Mouse (Mus musculus): ENCODE data around the gene Nrgn. TPM values are rescaled to one million over a fixed set of nuclear protein-coding genes. Genes with fewer than 3 reads are reported as not detected.
A peak's percentile ranks its signal among the peaks of the same experiment; 100 is the strongest.

The Nrgn gene
- polyA plus RNA-seq, 1 experiment from 2014 or later, result 5.1 TPM

- Histone ChIP-seq H3K4me1 (replicated peaks) (peaks cover 22% of the 10 kb centered on the region), H3K4me3 (replicated peaks) (no peak overlapping the region), H3K27ac (no peak overlapping the region), H3K36me3 (no peaks in the 10 kb centered on the region), H3K9ac (replicated peaks) (no peak overlapping the region), H3K4me2 (no peak overlapping the region), H3K9me3 (no peaks in the 10 kb centered on the region), H3K27me3 (peaks cover 65% of the 10 kb centered on the region)
- no peak for ATAC-seq (ENCODE audit: insufficient number of reproducible peaks, insufficient read depth, low FRiP score, low TSS enrichment, low read depth)
- WGBS, result 83% methylated on average over 4 of the region's 4 CpGs
Measured at GRCm38 (mm10) chr9:37540226-37540625, 12.5 kb downstream of the Nrgn start.

- no peaks in the 10 kb centered on the region for H3K9me3 ChIP-seq
- H3K9ac ChIP-seq (replicated peaks), result 0 out of 2 replicates have a peak within 1 kb of the TSS, but pooled peaks have one; percentile 27
- no peak for ATAC-seq (ENCODE audit: insufficient number of reproducible peaks, insufficient read depth, low FRiP score, low TSS enrichment, low read depth)
- H3K27ac ChIP-seq, result no peak within 1 kb of the TSS
- H3K27me3 ChIP-seq, result peaks cover 58% of the 10 kb centered on the region
- H3K4me3 ChIP-seq (replicated peaks), result no peak within 1 kb of the TSS
- H3K36me3 ChIP-seq, result no peaks in the 10 kb centered on the region
- no peak within 1 kb of the TSS for H3K4me2 ChIP-seq
- H3K4me1 ChIP-seq (replicated peaks), result peaks cover 15% of the 10 kb centered on the region; the same call in 1 of the 2 replicates
- WGBS, result 44% methylated on average over 23 of the region's 23 CpGs
Measured at GRCm38 (mm10) chr9:37539170-37540025, 13.3 kb downstream of the Nrgn start, which contains the start of gene Vsig2. Gene Vsig2 (plus strand): TSS chr9:37539255.

- H3K4me2 ChIP-seq, result no peak overlapping the region
- H3K9me3 ChIP-seq, result no peaks in the 10 kb centered on the region
- no peak for ATAC-seq (ENCODE audit: insufficient number of reproducible peaks, insufficient read depth, low FRiP score, low TSS enrichment, low read depth)
- peaks cover 12% of the 10 kb centered on the region; the same call in 1 of the 2 replicates for H3K4me1 ChIP-seq (replicated peaks)
- H3K27ac ChIP-seq, result no peak overlapping the region
- H3K9ac ChIP-seq (replicated peaks), result no peak overlapping the region
- WGBS, result 75% methylated on average over 5 of the region's 5 CpGs
- peaks cover 62% of the 10 kb centered on the region for H3K27me3 ChIP-seq
- no peak overlapping the region for H3K4me3 ChIP-seq (replicated peaks)
- H3K36me3 ChIP-seq, result no peaks in the 10 kb centered on the region
Measured at GRCm38 (mm10) chr9:37537658-37538250, 14.9 kb downstream of the Nrgn start.

- Histone ChIP-seq H3K9ac (replicated peaks) (no peak overlapping the region), H3K4me1 (replicated peaks) (peaks cover 12% of the 10 kb centered on the region; the same call in 1 of the 2 replicates), H3K4me3 (replicated peaks) (no peak overlapping the region), H3K27ac (no peak overlapping the region), H3K4me2 (no peak overlapping the region), H3K9me3 (no peaks in the 10 kb centered on the region), H3K27me3 (peaks cover 63% of the 10 kb centered on the region), H3K36me3 (no peaks in the 10 kb centered on the region)
- ATAC-seq (ENCODE audit: insufficient number of reproducible peaks, insufficient read depth, low FRiP score, low TSS enrichment, low read depth), result no peak
- WGBS, result 79% methylated on average over 4 of the region's 4 CpGs
Measured at GRCm38 (mm10) chr9:37536851-37537250, 15.9 kb downstream of the Nrgn start.

- H3K27ac ChIP-seq, result no peak overlapping the region
- peak overlapping the region; percentile 66 for H3K4me2 ChIP-seq
- H3K36me3 ChIP-seq, result no peaks in the 10 kb centered on the region
- peak overlapping the region; percentile 34 for H3K4me3 ChIP-seq (replicated peaks)
- H3K4me1 ChIP-seq (replicated peaks), result peaks cover 31% of the 10 kb centered on the region
- ATAC-seq (ENCODE audit: insufficient number of reproducible peaks, insufficient read depth, low FRiP score, low TSS enrichment, low read depth), result no peak; the same call in 1 of the 2 replicates
- WGBS, result under 1% methylated on average over 31 of the region's 31 CpGs
- peaks cover 80% of the 10 kb centered on the region for H3K27me3 ChIP-seq
- 0 out of 2 replicates have a peak, but pooled peaks cover 6% of the 10 kb centered on the region for H3K9me3 ChIP-seq
- H3K9ac ChIP-seq (replicated peaks), result peak overlapping the region; percentile 47; the same call in 1 of the 2 replicates
Measured at GRCm38 (mm10) chr9:37530888-37531705, 21.6 kb downstream of the Nrgn start.

- Histone ChIP-seq H3K4me2 (peak overlapping the region; percentile 66), H3K9me3 (0 out of 2 replicates have a peak, but pooled peaks cover 6% of the 10 kb centered on the region), H3K9ac (replicated peaks) (peak overlapping the region; percentile 47), H3K4me1 (replicated peaks) (peaks cover 31% of the 10 kb centered on the region), H3K4me3 (replicated peaks) (peak overlapping the region; percentile 34), H3K36me3 (0 out of 2 replicates have a peak, but pooled peaks cover 6% of the 10 kb centered on the region), H3K27me3 (peaks cover 88% of the 10 kb centered on the region), H3K27ac (no peak overlapping the region)
- 1% methylated on average over 32 of the region's 32 CpGs for WGBS
- no peak for ATAC-seq (ENCODE audit: insufficient number of reproducible peaks, insufficient read depth, low FRiP score, low TSS enrichment, low read depth)
Measured at GRCm38 (mm10) chr9:37530031-37530887, 22.4 kb downstream of the Nrgn start.

GRCm38 (mm10) chr9:37528225-37528970 lies 24.3 kb downstream of the Nrgn start:
- ATAC-seq (ENCODE audit: insufficient number of reproducible peaks, insufficient read depth, low FRiP score, low TSS enrichment, low read depth), result no peak
- 23% methylated on average over 9 of the region's 9 CpGs for WGBS
- Histone ChIP-seq H3K27ac (no peak overlapping the region), H3K4me2 (peak overlapping the region; percentile 34; the same call in 1 of the 2 replicates), H3K9ac (replicated peaks) (no peak overlapping the region), H3K4me3 (replicated peaks) (peak overlapping the region; percentile 18), H3K36me3 (peaks cover 19% of the 10 kb centered on the region), H3K27me3 (peaks cover 82% of the 10 kb centered on the region), H3K9me3 (0 out of 2 replicates have a peak, but pooled peaks cover 6% of the 10 kb centered on the region), H3K4me1 (replicated peaks) (peaks cover 31% of the 10 kb centered on the region)

GRCm38 (mm10) chr9:37527396-37528224 lies 25.1 kb downstream of the Nrgn start, which contains the start of gene Esam:
Gene Esam (plus strand): TSS chr9:37528078.
- Histone ChIP-seq H3K36me3 (peaks cover 27% of the 10 kb centered on the region), H3K9ac (replicated peaks) (no peak within 1 kb of the TSS), H3K4me2 (peak within 1 kb of the TSS; percentile 34), H3K9me3 (0 out of 2 replicates have a peak, but pooled peaks cover 6% of the 10 kb centered on the region), H3K4me3 (replicated peaks) (peak within 1 kb of the TSS; percentile 34), H3K4me1 (replicated peaks) (peaks cover 31% of the 10 kb centered on the region), H3K27me3 (peaks cover 74% of the 10 kb centered on the region), H3K27ac (0 out of 2 replicates have a peak within 1 kb of the TSS, but pooled peaks have one; percentile 35)
- no peak for ATAC-seq (ENCODE audit: insufficient number of reproducible peaks, insufficient read depth, low FRiP score, low TSS enrichment, low read depth)
- 3% methylated on average over 41 of the region's 41 CpGs for WGBS

All from limb, embryonic 12.5 days (tissue).